Mouse (Mus musculus): Measurements from ENCODE around the gene Fscn3.
A peak's percentile ranks its signal among the peaks of the same experiment; 100 is the strongest.

The Fscn3 gene

GRCm38 (mm10) chr6:28429870-28430269 lies 2.3 kb downstream of the Fscn3 start:
- no peak for DNase-seq

GRCm38 (mm10) chr6:28430795-28431537 lies 3.4 kb downstream of the Fscn3 start:
- DNase-seq, result peak; percentile 19

- DNase-seq, result no peak
Measured at GRCm38 (mm10) chr6:28431538-28431855, 3.9 kb downstream of the Fscn3 start.

- no peak for DNase-seq
Measured at GRCm38 (mm10) chr6:28447937-28448336, 20.3 kb downstream of the Fscn3 start.

GRCm38 (mm10) chr6:28449253-28449652 lies 21.7 kb downstream of the Fscn3 start, which contains the start of gene Pax4:
Gene Pax4 (minus strand): TSS chr6:28449353.
- no peak for DNase-seq

GRCm38 (mm10) chr6:28450481-28450880 lies 22.9 kb downstream of the Fscn3 start:
- DNase-seq, result no peak

- DNase-seq, result no peak
Measured at GRCm38 (mm10) chr6:28450977-28451376, 23.4 kb downstream of the Fscn3 start.

- no peak for DNase-seq
Measured at GRCm38 (mm10) chr6:28459221-28459668, 31.7 kb downstream of the Fscn3 start.

GRCm38 (mm10) chr6:28460534-28460933 lies 32.9 kb downstream of the Fscn3 start:
- DNase-seq, result peak; percentile 67

- DNase-seq, result no peak
Measured at GRCm38 (mm10) chr6:28464630-28465029, 37.0 kb downstream of the Fscn3 start.

- no peak for DNase-seq
Measured at GRCm38 (mm10) chr6:28470017-28470602, 42.5 kb downstream of the Fscn3 start.

- DNase-seq, result no peak
Measured at GRCm38 (mm10) chr6:28470621-28471020, 43.0 kb downstream of the Fscn3 start.

GRCm38 (mm10) chr6:28471284-28472035 lies 43.9 kb downstream of the Fscn3 start:
- DNase-seq, result no peak

GRCm38 (mm10) chr6:28474211-28474610 lies 46.6 kb downstream of the Fscn3 start:
- no peak for DNase-seq

GRCm38 (mm10) chr6:28474839-28475238 lies 47.2 kb downstream of the Fscn3 start, which contains the start of gene Snd1:
Gene Snd1 (plus strand): TSS chr6:28475139.
- no peak for DNase-seq

- DNase-seq, result peak; percentile 97
Measured at GRCm38 (mm10) chr6:28479865-28480751, 52.5 kb downstream of the Fscn3 start.

- no peak for DNase-seq
Measured at GRCm38 (mm10) chr6:28480752-28481492, 53.3 kb downstream of the Fscn3 start.

- DNase-seq, result no peak
Measured at GRCm38 (mm10) chr6:28482711-28483315, 55.2 kb downstream of the Fscn3 start.

GRCm38 (mm10) chr6:28486008-28486407 lies 58.4 kb downstream of the Fscn3 start:
- DNase-seq, result no peak

- DNase-seq, result no peak
Measured at GRCm38 (mm10) chr6:28486471-28486870, 58.9 kb downstream of the Fscn3 start.

- no peak for DNase-seq
Measured at GRCm38 (mm10) chr6:28486905-28487304, 59.3 kb downstream of the Fscn3 start.

Measured in thymus, postnatal 14 days (tissue).